Mouse (Mus musculus): ENCODE measurements around the gene Helb.

DNA sequence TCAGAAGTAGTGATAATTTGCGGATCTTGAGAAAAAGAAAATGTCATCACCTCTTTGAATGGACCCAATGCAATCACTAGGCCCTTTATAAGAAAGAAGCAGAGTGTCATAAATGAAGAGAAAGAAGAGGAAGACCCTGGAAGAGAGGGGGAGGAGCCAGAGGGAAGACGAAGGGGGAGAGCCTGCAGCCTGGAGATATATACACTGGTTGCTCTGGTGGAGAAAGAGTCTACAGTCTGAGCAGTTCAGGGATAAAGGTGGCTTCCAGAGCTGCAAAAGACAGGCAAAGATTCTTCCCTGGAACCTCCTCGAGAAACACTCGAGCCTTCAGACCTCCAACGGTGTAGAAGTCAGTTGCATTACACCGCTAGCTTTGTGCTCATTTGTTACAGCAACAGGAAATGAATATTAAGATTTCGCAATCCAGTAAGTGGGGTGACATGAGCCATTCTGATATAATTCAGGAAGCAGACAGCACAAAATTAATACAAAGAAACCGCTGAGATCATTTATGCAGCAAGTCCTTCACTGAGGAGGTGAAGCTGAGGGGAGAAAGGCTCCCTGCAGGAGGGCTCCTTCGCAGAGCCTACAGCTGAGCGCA lies 28.2 kb upstream of the Helb start:
- TF ChIP-seq CTCF (conservative IDR thresholded peaks at IDR 0.05; ENCODE audit: insufficient read depth, insufficient read length, low read depth, low read length) (no peak), POLR2A (IDR thresholded peaks at IDR 0.05; ENCODE audit: low read depth, low read length) (no peak)
